Mouse (Mus musculus) lung, embryonic 16.5 days (tissue): Measurements from ENCODE around the gene Phlpp2. TPM values are rescaled to one million over a fixed set of nuclear protein-coding genes. Genes with fewer than 3 reads are reported as not detected.

ENCODE experiments used
- ATAC-seq: fragments of 200-750 bp; cut with Nextera tagmentation; 2 replicates; pipeline ENCODE4 v1.8.0; 2017; ENCODE audit warnings: low read depth, mild to moderate bottlenecking, moderate library complexity
- H3K27ac ChIP-seq: fragments of 300-500 bp; sonication (generic); 2 replicates; pipeline ENCODE4 v1.5.1; 2014; ENCODE audit warnings: mild to moderate bottlenecking, control low read depth, low read length
- H3K27me3 ChIP-seq: fragments of 300-500 bp; sonication (generic); 2 replicates; pipeline ENCODE4 v1.6.1; 2014; ENCODE audit warnings: low read depth, low read length, mixed read lengths; ENCODE audit not compliant: control insufficient read depth, insufficient read depth
- H3K36me3 ChIP-seq: fragments of 300-500 bp; sonication (generic); 2 replicates; pipeline ENCODE4 v1.6.1; 2014; ENCODE audit warnings: low read length; ENCODE audit not compliant: control insufficient read depth, insufficient read depth
- H3K4me1 ChIP-seq: fragments of 300-500 bp; sonication (generic); replicated peaks from 2 replicates; pipeline ENCODE4 v1.6.1; 2014; ENCODE audit warnings: low read length, mixed read lengths; ENCODE audit not compliant: control insufficient read depth, insufficient read depth
- H3K4me2 ChIP-seq: fragments of 300-500 bp; sonication (generic); 2 replicates; pipeline ENCODE4 v1.6.1; 2014; ENCODE audit warnings: low read depth, low read length, control low read depth
- H3K4me3 ChIP-seq: fragments of 300-500 bp; sonication (generic); 2 replicates; pipeline ENCODE4 v1.5.1; 2014; ENCODE audit warnings: mild to moderate bottlenecking, low read length, control low read depth
- H3K9ac ChIP-seq: fragments of 300-500 bp; sonication (generic); 2 replicates; pipeline ENCODE4 v1.6.1; 2014; ENCODE audit warnings: low read length, control low read depth
- H3K9me3 ChIP-seq: fragments of 300-500 bp; sonication (generic); 2 replicates; pipeline ENCODE4 v1.6.1; 2016; ENCODE audit warnings: low read length; ENCODE audit not compliant: control insufficient read depth
- WGBS: fragments of 180-500 bp; shearing (Covaris S2); extraction: QIAGEN DNeasy Blood & Tissue Kit; methylation state at CpG from one replicate; pipeline ENCODE4 v1.1.7; 2014; 5-methylcytosine and 5-hydroxymethylcytosine counted together
- polyA plus RNA-seq: library from polyadenylated mRNA; unstranded; fragments of >200 nt; fragmentation: Nextera tagmentation; extraction: Ambion mirVana; gene quantifications from 2 replicates; pipeline ENCODE4 v1.2.1, GENCODE M21; 2015

Gene Phlpp2
- polyA plus RNA-seq, 1 experiment from 2014 or later = 2.2 TPM

GRCm38 (mm10) chr8:109952171-109952570 lies 83.8 kb downstream of the Phlpp2 start:
- Histone ChIP-seq H3K4me1 (peaks cover under 1% of the 10 kb centered on the region), H3K36me3 (no peaks in the 10 kb centered on the region), H3K4me3 (no peak overlapping the region), H3K9me3 (no peaks in the 10 kb centered on the region), H3K27ac (no peak overlapping the region), H3K4me2 (no peak overlapping the region), H3K27me3 (peaks cover 10% of the 10 kb centered on the region; the same call in 1 of the 2 replicates), H3K9ac (no peak overlapping the region)
- ATAC-seq = no peak
- 55% methylated on average over 7 of the region's 7 CpGs for WGBS

- 60% methylated on average over 13 of the region's 13 CpGs for WGBS
- H3K36me3 ChIP-seq = no peaks in the 10 kb centered on the region
- H3K4me3 ChIP-seq = no peak overlapping the region
- no peak overlapping the region for H3K27ac ChIP-seq
- no peak for ATAC-seq
- 0 out of 2 replicates have a peak, but pooled peaks cover 3% of the 10 kb centered on the region for H3K27me3 ChIP-seq
- no peak overlapping the region for H3K4me2 ChIP-seq
- no peaks in the 10 kb centered on the region for H3K9me3 ChIP-seq
- H3K4me1 ChIP-seq = peaks cover 6% of the 10 kb centered on the region; the same call in 1 of the 2 replicates
- no peak overlapping the region for H3K9ac ChIP-seq
These were observed 86.2 kb downstream of the Phlpp2 start for GRCm38 (mm10) chr8:109954486-109954948.

GRCm38 (mm10) chr8:109957167-109958028 lies 89.1 kb downstream of the Phlpp2 start:
- Histone ChIP-seq H3K9ac (no peak overlapping the region), H3K4me2 (peak overlapping the region; percentile 19), H3K27me3 (peaks cover 17% of the 10 kb centered on the region), H3K4me3 (no peak overlapping the region), H3K9me3 (no peaks in the 10 kb centered on the region), H3K36me3 (no peaks in the 10 kb centered on the region), H3K27ac (0 out of 2 replicates have a peak overlapping the region, but pooled peaks have one; percentile 18), H3K4me1 (peaks cover 9% of the 10 kb centered on the region; the same call in 1 of the 2 replicates)
- peak; percentile 60 for ATAC-seq
- 7% methylated on average over 16 of the region's 16 CpGs for WGBS

- 20% methylated on average over 12 of the region's 12 CpGs for WGBS
- ATAC-seq = no peak
- no peak overlapping the region for H3K9ac ChIP-seq
- H3K4me1 ChIP-seq = peaks cover 10% of the 10 kb centered on the region; the same call in 1 of the 2 replicates
- peak overlapping the region; percentile 70 for H3K27ac ChIP-seq
- H3K36me3 ChIP-seq = no peaks in the 10 kb centered on the region
- peaks cover 21% of the 10 kb centered on the region for H3K27me3 ChIP-seq
- no peak overlapping the region for H3K4me3 ChIP-seq
- H3K9me3 ChIP-seq = no peaks in the 10 kb centered on the region
- 0 out of 2 replicates have a peak overlapping the region, but pooled peaks have one; percentile 15 for H3K4me2 ChIP-seq
These were observed 89.8 kb downstream of the Phlpp2 start for GRCm38 (mm10) chr8:109958036-109958655.

GRCm38 (mm10) chr8:109959112-109959511 lies 90.8 kb downstream of the Phlpp2 start:
- WGBS = 66% methylated on average over 4 of the region's 4 CpGs

GRCm38 (mm10) chr8:109961693-109962367 lies 93.5 kb downstream of the Phlpp2 start, which contains the start of gene Marveld3:
Gene Marveld3 (minus strand): TSS chr8:109962203.
- Histone ChIP-seq H3K27ac (no peak within 1 kb of the TSS), H3K27me3 (peaks cover 21% of the 10 kb centered on the region), H3K4me3 (peak within 1 kb of the TSS; percentile 58), H3K4me1 (peaks cover 11% of the 10 kb centered on the region; the same call in 1 of the 2 replicates), H3K4me2 (peak within 1 kb of the TSS; percentile 63), H3K9ac (peak within 1 kb of the TSS; percentile 65), H3K9me3 (no peaks in the 10 kb centered on the region), H3K36me3 (no peaks in the 10 kb centered on the region)
- ATAC-seq = peak; percentile 70
- 2% methylated on average over 64 of the region's 64 CpGs for WGBS

More at GRCm38 (mm10) chr8:109959112-109959511, 90.8 kb downstream of the Phlpp2 start:
- ATAC-seq = no peak
- Histone ChIP-seq H3K27me3 (peaks cover 21% of the 10 kb centered on the region), H3K9me3 (no peaks in the 10 kb centered on the region), H3K4me3 (no peak overlapping the region), H3K36me3 (no peaks in the 10 kb centered on the region), H3K27ac (no peak overlapping the region), H3K9ac (no peak overlapping the region), H3K4me2 (no peak overlapping the region), H3K4me1 (peaks cover 11% of the 10 kb centered on the region; the same call in 1 of the 2 replicates)

- WGBS = 56% methylated on average over 9 of the region's 9 CpGs
- H3K9ac ChIP-seq = no peak overlapping the region
- peaks cover 21% of the 10 kb centered on the region for H3K27me3 ChIP-seq
- H3K36me3 ChIP-seq = no peaks in the 10 kb centered on the region
- no peak overlapping the region for H3K4me3 ChIP-seq
- ATAC-seq = no peak
- no peak overlapping the region for H3K27ac ChIP-seq
- H3K4me2 ChIP-seq = no peak overlapping the region
- H3K4me1 ChIP-seq = peaks cover 4% of the 10 kb centered on the region; the same call in 1 of the 2 replicates
- no peaks in the 10 kb centered on the region for H3K9me3 ChIP-seq
These were observed 94.6 kb downstream of the Phlpp2 start for GRCm38 (mm10) chr8:109962896-109963295.

GRCm38 (mm10) chr8:109963421-109963820 lies 95.1 kb downstream of the Phlpp2 start:
- H3K27me3 ChIP-seq = peaks cover 22% of the 10 kb centered on the region
- H3K4me1 ChIP-seq = peaks cover 4% of the 10 kb centered on the region; the same call in 1 of the 2 replicates
- no peak overlapping the region for H3K4me3 ChIP-seq
- no peak overlapping the region for H3K9ac ChIP-seq
- ATAC-seq = no peak
- WGBS = 43% methylated on average over 13 of the region's 13 CpGs
- no peak overlapping the region for H3K4me2 ChIP-seq
- H3K9me3 ChIP-seq = no peaks in the 10 kb centered on the region
- H3K27ac ChIP-seq = no peak overlapping the region
- H3K36me3 ChIP-seq = no peaks in the 10 kb centered on the region
